Comparison of ENCODE assay signal across 16 mouse cellular contexts in the genomic region with DNA sequence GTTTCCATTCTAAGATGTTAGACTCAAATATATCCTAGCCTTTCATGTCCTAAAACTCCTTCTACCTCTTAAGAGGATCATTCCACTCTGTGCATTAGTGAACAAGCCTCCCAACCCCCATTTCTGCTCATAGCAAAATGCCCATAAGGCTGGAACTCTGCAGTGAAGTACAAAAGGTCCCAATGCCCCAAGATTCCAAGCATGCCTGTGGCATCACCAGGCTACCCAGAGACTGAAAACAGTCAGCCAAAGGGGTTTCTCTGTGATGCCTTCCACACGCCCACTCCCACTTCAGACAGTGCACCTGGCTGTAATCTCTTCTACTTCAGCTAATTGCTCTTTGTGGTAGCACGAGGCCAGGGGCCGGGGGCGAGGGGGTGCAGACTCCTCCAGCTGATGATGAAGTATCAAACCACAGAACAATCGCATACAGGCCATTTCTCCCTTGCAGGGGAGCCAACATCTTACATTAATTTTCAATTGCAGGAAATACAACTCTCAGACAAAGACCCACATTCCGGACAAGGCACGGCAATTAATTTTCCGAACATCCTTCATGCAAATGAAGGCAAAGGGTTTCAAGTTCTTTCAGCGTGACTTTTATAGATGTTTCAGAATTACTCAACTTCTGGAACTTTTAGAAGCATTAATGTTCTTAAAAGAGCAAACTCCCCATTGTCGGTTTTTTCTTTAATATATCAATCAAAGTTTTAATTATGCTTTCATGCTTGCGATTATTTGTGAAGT.
DNase-seq lines count a peak whose midpoint lies in the region.
"Had no signal": no experiment of that assay in that cellular context is flagged by ENCODE, and none has a peak within 500 bp of the region (broad histone marks: within the 10 kb centered on the region; RNA-seq: fewer than 3 reads in every experiment).

No protein-coding gene starts in this region.

- intact Hi-C loops in heart, postnatal 25 days (cut with DNase I): no loop called here

- DNase-seq in heart, adult 11 months: peak; percentile 83
- DNase-seq in heart, postnatal 25 days (ENCODE audit: low spot score): no peak
- DNase-seq in kidney, postnatal 14 days: peak; percentile 38
- DNase-seq in kidney, postnatal 25 days: no peak
- DNase-seq in NIH3T3 (ENCODE audit: low read depth): peak; percentile 58
- peak; percentile 19 for DNase-seq in forelimb bud, embryonic 11.5 days (ENCODE audit: low read depth, low spot score)
- no peak for DNase-seq in frontal cortex, adult 2 months (ENCODE audit: extremely low spot score in 1 of 2, low spot score in 1 of 2)
- no peak for DNase-seq in thymus, postnatal 36 days
- DNase-seq: adrenal gland, postnatal 10 days; B cell, adult 2 months; cerebellum, adult 9-11 months; gastrocnemius, postnatal 36 days; heart, postnatal 36 days; layer of hippocampus, postnatal 36 days; midbrain, embryonic 14.5 days; thymus, postnatal 14 days had no signal

Comparison
In these comparisons a context has a peak if more than half of its experiments do, and no peak if none do; other contexts are left out.
1. DNase-seq: peak in heart, adult 11 months (single experiment), kidney, postnatal 14 days (single experiment), NIH3T3 (single experiment) and forelimb bud, embryonic 11.5 days (single experiment); none in heart, postnatal 25 days (single experiment), kidney, postnatal 25 days (0 of 2), frontal cortex, adult 2 months (0 of 2) and thymus, postnatal 36 days (0 of 2).